9 mouse cellular contexts compared by ENCODE assay signal in the genomic region with DNA sequence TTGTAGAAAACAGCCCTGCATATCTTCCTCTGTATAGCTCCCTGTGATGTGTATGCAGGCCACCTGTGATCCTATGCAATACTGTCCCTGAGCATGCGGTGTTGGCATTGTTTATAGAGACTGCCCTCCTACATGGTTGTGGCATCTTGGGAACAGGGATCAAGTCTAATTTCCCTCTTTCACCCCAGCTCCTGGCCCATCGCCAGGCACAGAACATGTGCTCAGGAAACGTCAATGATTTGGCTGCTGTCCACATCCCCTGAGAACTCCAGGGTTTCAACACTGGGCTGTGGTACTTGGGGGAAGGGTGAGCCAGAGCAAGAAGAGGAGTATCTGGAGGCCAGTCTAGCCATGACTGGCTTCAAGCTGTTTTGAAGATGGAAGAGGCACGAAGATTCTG.
A peak's percentile ranks its signal among the peaks of the same experiment; 100 is the strongest.
DNase-seq lines count a peak whose midpoint lies in the region; ATAC-seq and TF ChIP-seq lines count a peak whose summit lies in the region.
"Had no signal": no experiment of that assay in that cellular context is flagged by ENCODE, and none has a peak within 500 bp of the region (broad histone marks: within the 10 kb centered on the region; RNA-seq: fewer than 3 reads in every experiment).

No protein-coding gene starts in this region.

- H3K4me1 ChIP-seq in embryonic facial prominence, embryonic 14.5 days (ENCODE audit: control insufficient read depth, insufficient read depth, low read length), result peaks cover 21% of the 10 kb centered on the region
- peaks cover 12% of the 10 kb centered on the region for H3K4me1 ChIP-seq in embryonic facial prominence, embryonic 10.5 days
- H3K4me1 ChIP-seq in forebrain, postnatal 0 days (ENCODE audit: insufficient read depth), result peaks cover 10% of the 10 kb centered on the region
- H3K4me1 ChIP-seq in midbrain, embryonic 15.5 days, result peaks cover 17% of the 10 kb centered on the region

- no peak overlapping the region for H3K9ac ChIP-seq in embryonic facial prominence, embryonic 14.5 days (ENCODE audit: low read depth, low read length)
- H3K9ac ChIP-seq in forebrain, postnatal 0 days, result no peak overlapping the region
- H3K9ac ChIP-seq in midbrain, embryonic 15.5 days, result no peak overlapping the region
- H3K9ac ChIP-seq: liver, embryonic 15.5 days had no signal

- no peak for TF ChIP-seq CTCF in forebrain, postnatal 0 days (IDR thresholded peaks at IDR 0.05; ENCODE audit: low read depth)

- WGBS in embryonic facial prominence, embryonic 14.5 days, result 6% methylated on average over 4 of the region's 4 CpGs
- 29% methylated on average over 4 of the region's 4 CpGs for WGBS in embryonic facial prominence, embryonic 10.5 days
- 12% methylated on average over 4 of the region's 4 CpGs for WGBS in forebrain, postnatal 0 days
- WGBS in midbrain, embryonic 15.5 days, result 20% methylated on average over 4 of the region's 4 CpGs

- ATAC-seq in embryonic facial prominence, embryonic 14.5 days (ENCODE audit: low read depth), result peak; percentile 80
- ATAC-seq in forebrain, postnatal 0 days, result no peak; the same call in 1 of the 2 replicates
- ATAC-seq in midbrain, embryonic 15.5 days (replicated peaks), result peak; percentile 74

- peaks cover 86% of the 10 kb centered on the region for H3K27me3 ChIP-seq in embryonic facial prominence, embryonic 14.5 days (replicated peaks; ENCODE audit: control insufficient read depth, insufficient read depth, low read length)
- peaks cover 99% of the 10 kb centered on the region for H3K27me3 ChIP-seq in embryonic facial prominence, embryonic 10.5 days (replicated peaks; ENCODE audit: low read depth, poor library complexity, severe bottlenecking)
- peaks cover 54% of the 10 kb centered on the region for H3K27me3 ChIP-seq in forebrain, postnatal 0 days (ENCODE audit: insufficient read depth, low read length)
- peaks cover 90% of the 10 kb centered on the region for H3K27me3 ChIP-seq in midbrain, embryonic 15.5 days (replicated peaks)

- H3K36me3 ChIP-seq in embryonic facial prominence, embryonic 14.5 days (ENCODE audit: control insufficient read depth, insufficient read depth, low read length), result no peaks in the 10 kb centered on the region
- no peaks in the 10 kb centered on the region for H3K36me3 ChIP-seq in embryonic facial prominence, embryonic 10.5 days (replicated peaks)
- no peaks in the 10 kb centered on the region for H3K36me3 ChIP-seq in forebrain, postnatal 0 days (ENCODE audit: insufficient read depth)
- H3K36me3 ChIP-seq in midbrain, embryonic 15.5 days (replicated peaks), result no peaks in the 10 kb centered on the region
- H3K36me3 ChIP-seq: liver, embryonic 15.5 days had no signal

- DNase-seq in embryonic facial prominence, embryonic 14.5 days (ENCODE audit: low spot score), result peak; percentile 90
- no peak for DNase-seq in embryonic facial prominence, embryonic 10.5 days (ENCODE audit: low spot score)
- peak; percentile 84 for DNase-seq in 416B (ENCODE audit: low read depth)
- DNase-seq in forebrain, postnatal 0 days, result peak; percentile 73
- peak; percentile 68 for DNase-seq in kidney, adult 11 months
- no peak for DNase-seq in spleen, postnatal 14 days (ENCODE audit: low spot score in 2 of 2)
- DNase-seq in spleen, adult 12 weeks (ENCODE audit: low spot score), result no peak

- H3K4me3 ChIP-seq in embryonic facial prominence, embryonic 14.5 days (ENCODE audit: low read depth, low read length), result no peak overlapping the region
- no peak overlapping the region for H3K4me3 ChIP-seq in embryonic facial prominence, embryonic 10.5 days
- H3K4me3 ChIP-seq in forebrain, postnatal 0 days (ENCODE audit: low read depth, low read length), result no peak overlapping the region
- H3K4me3 ChIP-seq in midbrain, embryonic 15.5 days, result no peak overlapping the region
- H3K4me3 ChIP-seq: liver, embryonic 15.5 days had no signal

- no peak overlapping the region for H3K27ac ChIP-seq in embryonic facial prominence, embryonic 14.5 days (replicated peaks; ENCODE audit: low read depth, low read length)
- H3K27ac ChIP-seq in embryonic facial prominence, embryonic 10.5 days (replicated peaks), result no peak overlapping the region
- no peak overlapping the region for H3K27ac ChIP-seq in forebrain, postnatal 0 days (ENCODE audit: low read depth, low read length)
- H3K27ac ChIP-seq in midbrain, embryonic 15.5 days, result no peak overlapping the region
- H3K27ac ChIP-seq: liver, embryonic 15.5 days had no signal

- H3K9me3 ChIP-seq in embryonic facial prominence, embryonic 14.5 days (ENCODE audit: control insufficient read depth, low read length), result no peaks in the 10 kb centered on the region
- H3K9me3 ChIP-seq in embryonic facial prominence, embryonic 10.5 days, result no peaks in the 10 kb centered on the region
- no peaks in the 10 kb centered on the region for H3K9me3 ChIP-seq in forebrain, postnatal 0 days (ENCODE audit: low read length)
- no peaks in the 10 kb centered on the region for H3K9me3 ChIP-seq in midbrain, embryonic 15.5 days
- H3K9me3 ChIP-seq: liver, embryonic 15.5 days had no signal

- H3K4me2 ChIP-seq in embryonic facial prominence, embryonic 14.5 days (ENCODE audit: low read depth, low read length), result no peak overlapping the region
- H3K4me2 ChIP-seq in forebrain, postnatal 0 days (ENCODE audit: low read depth), result no peak overlapping the region
- H3K4me2 ChIP-seq in midbrain, embryonic 15.5 days, result no peak overlapping the region; the same call in 1 of the 2 replicates

Comparison
In these comparisons a context has a peak if more than half of its experiments do, and no peak if none do; other contexts are left out.
1. DNase-seq: peak in embryonic facial prominence, embryonic 14.5 days (single experiment), 416B (single experiment), forebrain, postnatal 0 days (single experiment) and kidney, adult 11 months (single experiment); none in embryonic facial prominence, embryonic 10.5 days (single experiment), spleen, postnatal 14 days (0 of 2) and spleen, adult 12 weeks (single experiment).